20 mouse cellular contexts compared by ENCODE assay signal in genomic region chr17:56427857-56428256, GRCm38 (mm10). TPM values are rescaled to one million over a fixed set of nuclear protein-coding genes. Genes with fewer than 3 reads are reported as not detected.
A peak's percentile ranks its signal among the peaks of the same experiment; 100 is the strongest.
DNase-seq lines count a peak whose midpoint lies in the region; ATAC-seq and TF ChIP-seq lines count a peak whose summit lies in the region.
"Had no signal": no experiment of that assay in that cellular context is flagged by ENCODE, and none has a peak within 500 bp of the region (broad histone marks: within the 10 kb centered on the region; RNA-seq: fewer than 3 reads in every experiment).

No protein-coding gene starts in this region.

- TF ChIP-seq CTCF in left cerebral cortex, adult 2 months (IDR thresholded peaks at IDR 0.05), result no peak

- intact Hi-C loops in left cerebral cortex, adult 2 months (cut with DNase I), result loop anchor here (2.0 kb wide), 1 partner anchor 125 kb away; no protein-coding TSS in a partner anchor

- peaks cover 18% of the 10 kb centered on the region; the same call in 1 of the 2 replicates for H3K4me1 ChIP-seq in embryonic facial prominence, embryonic 12.5 days
- peaks cover 21% of the 10 kb centered on the region for H3K4me1 ChIP-seq in embryonic facial prominence, embryonic 10.5 days
- H3K4me1 ChIP-seq in ES-E14 (ENCODE audit: control insufficient read depth in 2 of 2, insufficient read depth in 2 of 2, low read length in 2 of 2, poor library complexity in 1 of 2), result peaks cover 2 to 17% of the 10 kb centered on the region in 2 experiments; a peak in 1 of 4 replicates

- H3K4me3 ChIP-seq in embryonic facial prominence, embryonic 12.5 days, result no peak overlapping the region
- no peak overlapping the region for H3K4me3 ChIP-seq in embryonic facial prominence, embryonic 10.5 days
- no peak overlapping the region for H3K4me3 ChIP-seq in left cerebral cortex, adult 2 months
- peak overlapping the region; percentile 65 to 70 for H3K4me3 ChIP-seq in ES-E14 (ENCODE audit: insufficient read depth in 1 of 2, low read depth in 1 of 2, low read length in 2 of 2, poor library complexity in 1 of 2, severe bottlenecking in 1 of 2)
- H3K4me3 ChIP-seq: forebrain, embryonic 15.5 days; gastrocnemius, adult 2 months; heart, embryonic 12.5 days; hindbrain, embryonic 10.5 days; intestine, embryonic 15.5 days had no signal

- no peaks in the 10 kb centered on the region for H3K27me3 ChIP-seq in embryonic facial prominence, embryonic 12.5 days
- peaks cover 32% of the 10 kb centered on the region for H3K27me3 ChIP-seq in embryonic facial prominence, embryonic 10.5 days (replicated peaks; ENCODE audit: low read depth, poor library complexity, severe bottlenecking)
- H3K27me3 ChIP-seq: forebrain, embryonic 15.5 days; intestine, embryonic 15.5 days had no signal

- no peak for ATAC-seq in embryonic facial prominence, embryonic 12.5 days (ENCODE audit: insufficient number of reproducible peaks, insufficient read depth, low FRiP score, low TSS enrichment)
- ATAC-seq: CD4-positive, CD25-positive, alpha-beta regulatory T cell, adult 4 months; forebrain, embryonic 15.5 days; intestine, embryonic 15.5 days had no signal

- no peaks in the 10 kb centered on the region for H3K9me3 ChIP-seq in embryonic facial prominence, embryonic 12.5 days
- no peaks in the 10 kb centered on the region for H3K9me3 ChIP-seq in embryonic facial prominence, embryonic 10.5 days
- H3K9me3 ChIP-seq in ES-E14 (ENCODE audit: control insufficient read depth, insufficient read depth, low read depth, low read length), result no peaks in the 10 kb centered on the region
- H3K9me3 ChIP-seq: forebrain, embryonic 15.5 days; heart, embryonic 12.5 days; hindbrain, embryonic 10.5 days; intestine, embryonic 15.5 days had no signal

- H3K9ac ChIP-seq in embryonic facial prominence, embryonic 12.5 days, result 0 out of 2 replicates have a peak overlapping the region, but pooled peaks have one; percentile 15
- peak overlapping the region; percentile 55 for H3K9ac ChIP-seq in ES-E14 (ENCODE audit: insufficient read depth, low read depth, low read length, poor library complexity, severe bottlenecking)
- H3K9ac ChIP-seq: forebrain, embryonic 15.5 days; heart, embryonic 12.5 days; hindbrain, embryonic 14.5 days; intestine, embryonic 15.5 days had no signal

- no peak for DNase-seq in embryonic facial prominence, embryonic 10.5 days (ENCODE audit: low spot score)
- peak in 1 of 2 experiments; percentile 54 for DNase-seq in left cerebral cortex, adult 2 months (ENCODE audit: extremely low spot score in 1 of 2, low spot score in 2 of 2)
- DNase-seq in left cerebral cortex, adult 11 months (ENCODE audit: low spot score), result no peak
- no peak for DNase-seq in ES-E14 (ENCODE audit: low read depth, low spot score)
- DNase-seq in adrenal gland, adult 18-20 months (ENCODE audit: low spot score in 2 of 2), result no peak
- no peak for DNase-seq in cerebellum, adult 8-10 months
- DNase-seq: adrenal gland, postnatal 10 days; B cell, adult 2 months; cerebellum, adult 11 months; cerebellum, adult 9-10 months; cerebellum, postnatal 25 days; gastrocnemius, adult 2 months; gastrocnemius, postnatal 25 days had no signal

- no peak overlapping the region for H3K4me2 ChIP-seq in embryonic facial prominence, embryonic 12.5 days (replicated peaks)
- H3K4me2 ChIP-seq: forebrain, embryonic 15.5 days; heart, embryonic 12.5 days; hindbrain, embryonic 14.5 days; intestine, embryonic 15.5 days had no signal

- H3K36me3 ChIP-seq in embryonic facial prominence, embryonic 12.5 days, result peaks cover 55% of the 10 kb centered on the region
- H3K36me3 ChIP-seq in embryonic facial prominence, embryonic 10.5 days (replicated peaks), result peaks cover 92% of the 10 kb centered on the region
- H3K36me3 ChIP-seq in ES-E14 (ENCODE audit: control insufficient read depth, insufficient read depth, low read length, poor library complexity, severe bottlenecking), result peaks cover 13% of the 10 kb centered on the region; the same call in 1 of the 2 replicates

- no peak overlapping the region for H3K27ac ChIP-seq in embryonic facial prominence, embryonic 12.5 days
- no peak overlapping the region for H3K27ac ChIP-seq in embryonic facial prominence, embryonic 10.5 days (replicated peaks)
- peak overlapping the region; percentile 78 for H3K27ac ChIP-seq in left cerebral cortex, adult 2 months
- no peak overlapping the region for H3K27ac ChIP-seq in ES-E14 (ENCODE audit: insufficient read depth, low read depth, low read length, poor library complexity, severe bottlenecking)
- H3K27ac ChIP-seq: forebrain, embryonic 15.5 days; gastrocnemius, adult 2 months; hindbrain, embryonic 10.5 days; hindbrain, embryonic 14.5 days; intestine, embryonic 15.5 days had no signal

- in situ Hi-C loops in ES-E14 (cut with MboI; ENCODE audit: low sequenced_read_pairs in 2 of 2, unreplicated experiment in 2 of 2), result no loop called here

- 79% methylated on average over 27 of the region's 28 CpGs for WGBS in embryonic facial prominence, embryonic 12.5 days
- WGBS in embryonic facial prominence, embryonic 10.5 days, result 78% methylated on average over 28 of the region's 28 CpGs

TF ChIP-seq in ES-E14, 5 proteins besides CTCF, POLR2A, EP300 and RAD21:
- TF ChIP-seq MAFK (IDR thresholded peaks at IDR 0.05; ENCODE audit: insufficient read depth, low read depth, low read length) (no peak), ZNF384 (IDR thresholded peaks at IDR 0.05; ENCODE audit: low read depth, low read length) (no peak), HCFC1 (IDR thresholded peaks at IDR 0.05; ENCODE audit: borderline replicate concordance, insufficient read depth, low read length) (no peak), ZC3H11A (IDR thresholded peaks at IDR 0.05; ENCODE audit: borderline replicate concordance, low read depth, low read length) (no peak), CHD2 (IDR thresholded peaks at IDR 0.05; ENCODE audit: low read depth, low read length) (no peak)
TF ChIP-seq in ES-E14: peak in this region for 0.

RNA-seq across cellular contexts. Expression of gene Ptprs, which starts 48.4 kb away (rescaled TPM):
- 158 and 167 TPM in 2 replicates for polyA plus RNA-seq in embryonic facial prominence, embryonic 12.5 days (2016; fragmentation: Nextera tagmentation; extraction: Ambion mirVana)
- polyA plus RNA-seq in embryonic facial prominence, embryonic 10.5 days (2016; fragmentation: Nextera tagmentation; extraction: Ambion mirVana), result 85.0 and 86.4 TPM in 2 replicates
- total RNA-seq in left cerebral cortex, adult 2 months (2021), result 100 to 1,000 TPM; 645 to 696 TPM
- total RNA-seq in ES-E14 (2012; rRNA removed), result 128 and 197 TPM in 2 replicates
- total RNA-seq in adrenal gland, adult 18-20 months (2021), result 100 to 1,000 TPM; 130 to 188 TPM

Comparison
In these comparisons a context has a peak if more than half of its experiments do, and no peak if none do; other contexts are left out.
1. H3K4me3 ChIP-seq: peak in ES-E14 (2 of 2); none in embryonic facial prominence, embryonic 12.5 days (single experiment), embryonic facial prominence, embryonic 10.5 days (single experiment) and left cerebral cortex, adult 2 months (single experiment).